Mouse (Mus musculus) spleen, adult 2 months (tissue): ENCODE measurements at regions not wholly inside any gene's neighbourhood (a gene's known extent, or its start where the extent isn't known, plus 50 kb on each side); places are given as distances from the start of the nearest gene placed in this dataset.

Source experiments
- CTCF ChIP-seq: fragments of 200-500 bp; IDR thresholded peaks from 2 replicates; pipeline ENCODE4 v1.5.1; 2011; ENCODE audit warnings: mild to moderate bottlenecking, inconsistent platforms; ENCODE audit not compliant: insufficient read depth, insufficient read length, insufficient replicate concordance; ENCODE audit errors: extremely low read depth
- POLR2A ChIP-seq: fragments of 200-500 bp; IDR thresholded peaks from 2 replicates; pipeline ENCODE4 v1.6.1; 2011; ENCODE audit warnings: low read depth, low read length, inconsistent platforms

GRCm38 (mm10) chr17:85766556-85766955, 78.5 kb upstream of the Six2 start:
- TF ChIP-seq CTCF (no peak), POLR2A (no peak)
